Mouse (Mus musculus) urinary bladder, adult 18-20 months (tissue): ENCODE data around the gene Slc1a6.
A peak's percentile ranks its signal among the peaks of the same experiment; 100 is the strongest.
"Not testable (repeated sequence)": the region's sequence is repeated elsewhere in the genome, so short reads cannot be mapped to it uniquely, and the experiment has no call there.

Experiments used
- DNase-seq, 2 experiments: peaks; one replicate each; pipeline ENCODE4 v3.0.0; 2022; ENCODE audit warnings: low spot score in 2 of 2, mixed read lengths in 2 of 2

Slc1a6 gene

DNA sequence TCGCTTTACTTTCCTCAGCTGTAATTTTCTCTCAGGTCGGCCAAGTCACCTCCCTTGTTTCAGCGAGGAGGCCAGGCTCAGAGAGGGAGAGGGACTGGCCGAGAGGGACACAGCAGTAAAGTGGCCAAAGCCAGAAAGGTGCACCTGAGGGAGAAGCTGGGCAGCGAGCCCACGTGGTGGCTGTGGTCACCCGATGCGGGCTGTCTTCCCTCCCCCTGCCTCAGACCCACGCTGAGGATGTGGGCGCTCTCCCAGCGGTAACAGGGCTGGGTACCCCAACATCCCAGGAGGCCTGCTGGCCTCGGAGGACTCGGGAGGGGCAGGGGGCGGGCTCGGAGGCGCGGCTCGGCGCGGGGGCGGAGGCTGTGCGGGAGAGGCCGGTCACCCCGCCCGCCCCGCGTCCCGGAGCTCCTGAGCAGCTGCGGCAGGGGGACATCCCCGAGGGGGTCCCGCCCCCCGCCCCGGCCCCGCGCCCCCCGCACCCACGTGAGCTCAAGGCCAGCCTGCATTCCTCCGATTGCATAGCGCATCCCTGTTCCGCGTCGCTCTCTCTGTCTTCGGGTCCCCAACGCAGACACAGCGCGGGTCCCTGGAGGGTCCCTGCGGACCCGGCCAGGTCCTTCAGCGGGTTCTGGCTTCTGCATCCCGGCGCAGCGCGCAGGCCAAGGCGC lies at the start of gene Slc1a6:
Gene Slc1a6, plus strand, starts transcription at position 516 of the 671 bp plus-strand sequence.
- peak in 1 of 2 experiments; percentile 13 for DNase-seq

DNA sequence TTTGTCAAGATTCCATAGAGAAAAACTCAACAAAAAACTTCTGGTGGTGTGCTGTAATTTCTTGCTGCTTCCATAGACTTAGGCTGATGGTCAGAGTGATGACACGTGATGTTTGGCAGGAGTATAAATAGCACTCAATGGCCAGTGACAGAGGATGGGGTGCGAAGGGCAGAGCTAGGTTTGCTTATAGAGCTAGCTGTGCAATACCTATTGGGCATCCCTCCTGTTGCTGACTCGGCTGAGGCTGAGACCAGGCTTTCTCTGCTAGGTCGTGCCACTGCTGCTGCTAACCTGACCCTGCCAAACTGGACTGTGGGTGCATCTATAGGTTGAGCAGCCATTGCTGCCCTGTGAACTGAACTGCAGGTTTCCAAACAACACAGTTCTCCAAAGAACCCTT lies 40.5 kb upstream of the Slc1a6 start:
- DNase-seq = no peak

DNA sequence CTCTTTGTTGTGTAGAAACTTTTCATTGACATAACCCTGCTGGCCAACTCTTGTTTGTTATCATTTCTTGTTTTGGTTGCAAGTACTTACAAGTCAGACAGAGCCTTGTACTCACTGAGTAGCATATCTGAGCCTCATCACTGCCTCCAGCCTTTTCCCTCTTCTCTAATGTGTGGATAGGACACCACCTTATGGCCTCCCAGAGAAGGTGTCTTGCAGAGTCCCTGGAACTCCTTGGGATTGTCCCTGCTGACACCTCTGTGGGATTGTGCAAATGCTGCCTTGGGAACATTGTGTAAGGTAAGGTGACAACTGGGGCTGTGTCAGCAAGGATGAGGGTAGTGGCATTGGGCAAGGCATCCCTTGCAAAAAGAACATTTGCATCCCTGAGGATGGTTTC lies 36.6 kb upstream of the Slc1a6 start:
- DNase-seq = no peak

DNA sequence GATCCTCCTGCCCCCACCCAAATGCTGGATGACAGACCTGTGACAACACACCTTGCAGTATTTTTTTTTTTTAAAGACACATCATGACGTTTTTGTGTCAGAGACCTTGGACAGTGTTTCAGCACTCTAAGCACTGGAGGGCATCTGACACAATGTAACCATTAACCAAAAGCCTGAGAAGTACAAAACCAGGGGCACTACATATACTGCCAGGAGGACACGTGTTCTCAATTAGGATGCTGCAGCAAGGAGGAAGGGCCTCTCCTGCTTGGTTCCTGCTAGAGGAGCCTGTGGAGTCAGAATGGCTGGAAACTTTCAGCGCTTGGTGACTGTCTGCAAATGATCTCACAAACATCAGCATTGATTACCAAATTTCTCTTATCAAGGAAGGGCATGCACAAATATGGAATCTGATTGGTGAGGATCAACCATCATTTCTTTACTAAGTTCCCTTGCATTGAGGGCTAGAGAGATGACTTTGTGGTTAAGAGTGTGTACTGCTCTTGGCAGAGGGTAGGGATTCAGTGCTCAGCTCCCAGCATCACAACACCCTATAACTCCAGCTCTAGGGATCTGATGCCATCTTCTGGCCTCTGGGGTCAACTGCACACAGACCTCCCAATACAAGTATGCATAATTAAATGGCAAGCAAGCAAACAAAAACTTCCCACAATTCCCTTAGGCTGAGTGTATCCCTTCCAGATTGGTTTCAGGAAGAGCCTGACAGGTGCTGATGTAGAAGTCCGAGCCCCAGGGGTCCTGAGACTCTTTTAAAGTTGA lies 34.7 kb upstream of the Slc1a6 start:
- DNase-seq = no peak

DNA sequence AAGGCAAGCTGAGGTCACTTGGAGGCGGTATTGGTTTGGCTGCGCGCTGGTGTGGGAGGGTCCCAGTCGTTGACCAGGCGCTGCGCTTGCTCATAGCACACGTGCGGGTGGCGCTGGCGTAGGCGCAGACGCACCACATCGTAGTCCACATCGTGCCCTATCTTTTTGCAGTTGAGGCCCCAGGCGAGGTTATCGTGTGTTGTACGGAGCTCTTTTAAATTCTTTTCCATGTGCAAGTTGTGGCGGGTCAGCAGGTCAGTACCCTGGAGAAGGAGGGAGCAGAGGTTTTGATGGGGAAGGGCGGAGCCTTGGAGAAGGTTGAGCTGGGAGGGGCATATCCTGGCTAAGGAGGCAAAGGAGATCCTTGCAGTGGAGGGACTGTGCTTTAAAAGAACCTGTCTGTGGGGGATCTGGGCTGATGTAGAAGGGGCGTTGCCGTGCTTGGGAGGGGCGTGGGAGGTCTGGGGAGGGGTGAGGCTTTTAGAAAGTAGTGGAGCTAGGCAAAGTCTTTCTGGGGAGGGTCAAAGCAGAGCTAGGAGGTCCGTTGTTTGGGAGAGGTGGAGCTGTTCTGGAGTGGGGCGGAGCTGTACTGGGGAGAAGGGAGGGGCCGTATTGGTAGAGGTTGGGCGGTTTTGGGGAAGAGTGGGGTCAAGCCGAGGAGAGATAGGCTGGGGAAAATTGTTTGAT lies 33.1 kb upstream of the Slc1a6 start:
- DNase-seq = no peak

DNA sequence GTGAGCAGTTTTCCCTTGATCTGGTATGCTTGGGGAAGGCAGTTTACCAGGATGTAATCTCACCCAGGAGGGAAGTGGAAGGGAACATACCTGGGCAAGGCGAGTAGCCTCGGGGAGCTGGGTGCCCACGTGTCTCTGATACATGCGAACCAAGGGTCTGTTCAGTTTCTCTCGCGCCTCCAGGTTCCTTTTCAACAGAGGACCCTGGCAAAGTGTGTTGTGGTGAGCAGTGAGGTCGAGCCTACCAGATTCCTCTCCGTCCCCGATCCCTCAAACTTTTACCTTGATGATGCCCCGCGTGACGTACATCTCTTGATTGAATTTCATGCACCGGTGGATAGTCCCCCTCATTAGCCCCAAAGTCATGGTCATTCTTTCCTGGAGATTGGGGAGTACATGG lies 32.1 kb upstream of the Slc1a6 start:
- DNase-seq = no peak

DNA sequence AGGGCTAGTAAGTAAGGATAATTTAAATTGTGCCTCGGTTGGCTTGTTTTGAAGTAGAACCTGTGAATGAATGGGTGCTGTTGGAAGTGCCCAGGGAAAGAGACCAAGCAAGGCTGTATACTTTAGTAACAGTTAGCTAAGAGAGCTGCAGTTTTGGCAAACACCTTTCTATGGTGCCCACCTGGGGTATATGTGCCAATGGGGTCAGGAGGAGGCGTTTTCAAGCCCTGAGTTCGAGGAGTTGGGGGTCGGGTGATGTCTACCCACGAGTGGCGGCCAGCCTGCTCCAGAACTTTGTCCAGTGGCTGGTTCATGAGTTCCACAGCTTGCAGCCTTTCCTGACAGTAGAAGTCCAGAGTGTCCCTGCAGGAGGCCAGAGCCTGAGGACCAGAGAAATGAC lies 31.4 kb upstream of the Slc1a6 start:
- DNase-seq = no peak

DNA sequence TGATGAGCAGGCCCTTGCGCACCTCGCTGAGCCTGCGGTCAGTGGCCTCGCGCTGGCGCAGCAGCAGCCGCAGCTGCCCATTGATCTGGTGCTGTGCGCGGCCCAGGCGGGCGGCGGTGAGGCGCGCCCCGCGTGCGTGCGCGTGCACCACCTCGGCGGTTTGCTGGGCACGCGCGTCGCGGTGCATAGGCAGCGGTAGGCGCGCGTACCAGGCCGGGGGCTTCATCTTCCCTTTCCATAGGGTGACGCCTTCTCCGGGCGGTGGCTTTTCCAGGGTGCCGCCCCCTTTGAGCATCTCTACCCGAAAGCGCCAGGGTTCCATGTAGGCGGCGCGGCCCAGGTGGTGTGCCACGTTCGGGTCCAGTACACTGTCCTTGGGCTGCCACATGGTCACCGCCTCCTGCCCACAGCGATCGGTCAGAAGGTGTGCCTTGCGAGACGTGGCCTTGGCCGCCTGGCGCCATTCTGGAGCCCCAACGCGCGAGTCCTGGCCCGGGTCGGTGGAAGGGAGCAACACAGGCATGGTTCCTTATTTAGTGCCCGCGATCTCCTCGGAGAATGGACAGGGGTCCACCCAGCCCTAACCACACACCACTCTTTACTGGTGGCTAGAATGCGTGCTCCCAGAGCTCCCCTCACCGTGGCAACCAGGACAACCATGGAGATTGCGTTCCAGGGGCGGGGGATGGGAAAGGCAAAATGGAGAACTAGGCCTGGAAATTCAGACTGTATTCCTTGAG lies 27.7 kb upstream of the Slc1a6 start, which contains the start of gene Ccdc105:
Gene Ccdc105, minus strand, starts transcription at position 614 of the 740 bp plus-strand sequence.
- peak; percentile 15 to 42 for DNase-seq

DNA sequence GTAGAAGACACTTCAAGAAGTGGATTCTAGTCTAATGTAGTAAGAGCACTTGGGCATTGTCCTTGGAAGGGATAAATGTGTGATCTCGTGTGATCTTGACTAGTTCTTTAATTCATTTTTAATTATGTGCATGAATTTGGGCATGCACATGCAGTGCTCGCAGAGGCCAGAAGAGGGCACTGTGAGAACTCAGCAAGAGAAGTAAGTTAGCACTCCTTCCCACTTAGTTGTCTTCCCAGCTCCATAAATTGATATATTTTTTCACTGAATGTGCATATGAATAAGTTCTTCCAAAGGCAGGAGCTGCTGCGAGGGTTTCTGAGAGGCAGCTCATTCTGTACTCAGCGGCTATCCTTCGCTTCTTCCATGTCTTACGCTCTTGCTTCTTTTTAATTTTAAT lies 24.3 kb upstream of the Slc1a6 start:
- peak in 1 of 2 experiments; percentile 61 for DNase-seq

DNA sequence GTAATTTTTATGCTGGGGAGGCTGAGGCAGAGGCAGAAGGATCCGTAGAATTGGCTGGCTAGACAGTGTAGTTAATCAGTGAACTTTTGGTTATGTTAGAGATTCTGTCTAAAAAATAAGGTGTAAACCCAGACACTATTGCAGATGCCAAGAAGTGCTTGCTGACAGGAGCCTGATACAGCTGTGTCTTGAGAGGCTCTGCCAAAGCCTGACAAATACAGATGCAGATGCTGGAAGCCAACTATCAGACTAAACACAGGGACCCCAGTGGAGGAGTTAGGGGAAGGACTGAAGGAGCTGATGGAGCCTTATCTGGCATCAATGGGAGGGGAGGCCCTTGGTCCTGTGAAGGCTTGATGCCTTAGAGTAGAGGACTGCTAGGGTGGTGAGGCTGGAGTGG lies 14.7 kb upstream of the Slc1a6 start:
- no peak for DNase-seq

DNA sequence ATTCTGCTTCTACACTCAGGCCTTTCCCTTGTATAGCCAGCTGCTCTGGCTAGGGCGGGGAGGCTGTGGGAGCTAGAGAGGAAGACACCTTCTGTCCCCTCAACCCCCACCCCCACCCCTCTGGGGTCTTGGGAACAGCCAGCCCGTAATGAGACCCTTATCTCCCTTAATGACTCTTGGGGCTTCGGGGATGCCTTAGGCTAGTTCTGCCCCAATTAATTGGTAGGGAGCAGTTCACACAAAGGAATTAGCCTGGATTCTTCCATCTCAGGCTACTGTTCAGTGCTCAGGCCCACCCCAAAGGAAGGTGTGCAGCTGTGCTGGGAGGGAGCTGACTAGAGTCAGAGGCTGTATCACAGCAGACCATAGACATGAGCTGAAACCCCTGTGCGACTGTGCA lies 4.5 kb upstream of the Slc1a6 start:
- no peak for DNase-seq

DNA sequence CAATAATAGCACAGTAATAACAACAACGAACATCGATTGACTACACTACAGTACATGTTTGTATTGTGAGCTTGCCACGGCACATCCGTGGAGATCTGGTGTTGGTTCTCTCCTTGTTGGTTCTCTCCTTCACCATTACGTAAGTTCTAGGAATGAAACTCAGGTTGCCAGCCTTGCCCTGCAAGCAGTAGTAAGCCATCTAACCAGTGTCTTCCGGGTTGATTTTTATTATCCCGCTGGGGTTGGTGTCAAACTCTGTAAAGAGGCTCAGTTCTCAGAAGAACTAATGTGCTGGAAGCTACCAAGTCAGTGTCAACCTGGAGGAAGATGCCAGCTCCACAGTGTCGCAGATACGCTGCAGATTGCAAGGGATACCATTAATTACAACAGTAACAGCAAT lies 769 bp upstream of the Slc1a6 start:
- DNase-seq = no peak

DNA sequence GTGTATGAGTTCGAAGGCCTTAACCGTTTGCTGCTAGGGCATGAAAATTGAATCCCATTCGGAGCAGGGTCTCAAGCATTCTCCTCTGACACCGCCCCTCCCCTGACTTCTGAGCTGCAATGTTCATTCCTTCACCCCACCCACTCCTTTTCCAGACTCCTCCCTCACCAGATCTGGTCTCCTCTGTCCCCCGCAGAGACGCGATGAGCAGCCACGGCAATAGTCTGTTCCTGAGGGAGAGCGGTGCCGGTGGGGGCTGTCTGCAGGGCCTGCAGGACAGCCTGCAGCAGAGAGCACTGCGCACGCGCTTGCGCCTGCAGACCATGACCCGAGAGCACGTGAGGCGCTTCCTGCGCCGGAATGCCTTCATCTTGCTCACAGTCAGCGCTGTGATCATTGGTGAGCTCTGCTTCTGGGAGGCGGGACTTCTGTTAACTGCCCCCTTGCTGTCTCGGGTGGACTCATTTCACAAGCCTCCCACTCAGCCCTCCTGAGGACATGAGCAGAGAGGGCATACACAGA lies 7.3 kb downstream of the Slc1a6 start:
- DNase-seq = peak; percentile 31 to 52

DNA sequence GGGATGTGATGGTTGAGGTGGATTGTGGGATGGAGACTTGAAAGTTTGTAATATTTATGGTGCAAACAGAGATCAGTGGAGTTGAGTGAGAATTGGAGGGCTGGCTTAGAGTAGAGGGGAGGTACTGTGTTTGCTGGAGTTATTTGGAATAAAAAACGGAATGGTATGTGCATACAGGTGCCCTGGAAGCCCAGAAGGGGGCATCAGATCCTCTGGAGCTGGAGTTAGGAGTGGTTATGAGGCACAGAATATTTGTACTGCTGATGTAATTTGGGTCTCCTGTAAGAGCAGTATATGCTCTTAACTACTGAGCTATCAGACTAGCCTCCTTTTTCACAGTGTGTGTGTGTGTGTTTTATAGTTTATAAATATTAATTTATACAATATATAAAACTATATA lies 10.3 kb downstream of the Slc1a6 start:
- DNase-seq = no peak

DNA sequence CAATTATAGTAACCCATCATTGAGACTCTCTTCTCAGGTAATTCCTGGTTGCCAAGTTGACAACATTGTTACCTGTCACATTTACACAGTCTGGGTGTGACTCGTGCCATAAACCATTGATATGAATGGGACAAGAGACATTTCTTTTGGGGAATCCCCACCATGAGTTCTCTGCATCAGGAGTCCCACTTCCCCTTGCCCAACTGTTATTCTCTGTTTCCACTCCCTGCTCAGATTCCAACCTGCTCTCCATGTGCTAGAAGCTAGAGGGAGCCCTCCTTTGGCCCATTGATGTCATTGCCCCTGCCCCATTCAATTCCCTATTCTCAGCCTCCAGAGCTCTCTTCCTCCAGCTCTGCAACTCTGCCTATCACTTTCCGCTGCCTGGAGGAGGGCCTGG lies 21.2 kb downstream of the Slc1a6 start:
- DNase-seq = no peak

DNA sequence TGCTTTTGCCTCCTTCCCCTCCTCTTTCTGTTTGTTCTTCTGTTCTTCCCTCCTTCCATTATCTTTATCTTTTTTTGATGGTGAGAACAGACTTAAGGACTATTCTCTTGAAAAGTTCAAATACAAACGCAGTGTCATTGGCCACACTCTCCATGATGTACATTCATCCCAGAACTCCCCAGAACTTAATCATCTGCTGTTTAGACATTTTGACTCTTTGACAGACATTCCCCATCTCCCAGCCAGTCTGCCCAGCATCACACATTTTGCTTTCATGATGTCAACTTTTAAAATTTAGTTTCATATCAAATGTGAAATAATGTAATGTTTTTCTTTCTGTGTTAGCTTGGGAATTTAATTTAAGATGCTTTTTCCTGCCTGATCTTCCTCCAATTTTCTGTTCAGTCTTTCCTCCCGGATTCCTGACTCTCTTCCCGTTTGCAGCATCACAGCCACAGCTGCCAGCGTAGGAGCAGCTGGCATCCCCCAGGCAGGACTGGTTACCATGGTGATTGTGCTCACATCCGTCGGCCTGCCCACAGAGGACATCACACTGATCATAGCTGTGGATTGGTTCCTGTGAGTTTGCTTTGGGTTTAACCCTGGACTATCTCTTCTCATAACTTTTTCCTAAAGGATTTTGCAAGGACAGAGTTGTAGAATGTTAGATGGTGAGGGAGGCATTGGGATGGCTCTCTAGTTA lies 32.2 kb downstream of the Slc1a6 start:
- DNase-seq = no peak

DNA sequence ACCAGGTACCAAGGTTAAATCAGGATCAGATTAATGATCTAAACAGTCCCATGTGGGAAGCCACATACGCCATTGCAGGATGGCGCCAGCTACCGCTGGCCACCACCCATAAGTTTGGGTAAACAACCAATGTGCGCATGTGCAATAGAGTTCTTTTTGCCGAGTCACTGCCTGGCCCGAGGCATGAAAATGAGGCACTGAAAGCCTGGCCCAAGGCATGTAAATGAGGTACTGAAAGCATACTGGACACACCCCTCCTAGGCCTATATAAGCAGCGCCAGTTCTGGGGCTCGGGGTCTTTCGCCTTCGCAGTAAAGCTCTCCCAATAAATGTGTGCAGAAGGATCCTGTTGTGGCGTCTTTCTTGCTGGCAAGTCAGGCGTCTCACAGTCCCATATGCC lies 60.2 kb downstream of the Slc1a6 start:
- not testable (repeated sequence) for DNase-seq

DNA sequence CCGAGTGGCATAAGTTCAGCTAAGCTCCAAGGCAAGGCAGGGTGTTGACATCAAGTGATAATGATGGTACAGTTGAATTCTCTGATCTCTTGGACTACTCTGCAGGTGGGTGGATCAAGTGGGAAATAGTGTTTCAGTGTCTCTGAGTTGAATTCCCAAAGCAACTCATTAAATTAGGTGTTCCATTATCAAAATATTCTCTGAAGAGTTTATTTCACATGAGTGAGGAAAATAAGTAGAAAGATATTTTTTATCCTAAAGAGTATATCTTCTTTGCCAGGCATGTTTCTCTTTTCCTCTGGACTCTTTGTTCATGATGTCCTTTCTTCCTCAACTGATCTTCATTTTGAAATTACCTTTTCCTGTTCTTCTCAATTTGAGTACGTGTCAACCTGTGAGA lies 71.8 kb downstream of the Slc1a6 start, which contains the start of gene Olfr1356:
Gene Olfr1356, minus strand, starts transcription at position 101 of the 400 bp plus-strand sequence.
- no peak for DNase-seq
